Mouse (Mus musculus) heart, adult 2 months (tissue): ENCODE data around the gene Ryr3.

ENCODE experiments used
- CTCF ChIP-seq: fragments of 200-600 bp; IDR thresholded peaks from 2 replicates; pipeline ENCODE4 v1.8.1; 2022; ENCODE audit warnings: antibody characterized with exemption, mild to moderate bottlenecking, moderate library complexity
- EP300 ChIP-seq: fragments of 200-500 bp; IDR thresholded peaks from 2 replicates; pipeline ENCODE4 v1.6.1; 2011; ENCODE audit warnings: low read depth, low read length, control low read depth; ENCODE audit not compliant: insufficient read depth

- TF ChIP-seq EP300 (no peak), CTCF (no peak)
Observed at GRCm38 (mm10) chr2:112727842-112728241, 489.1 kb downstream of the Ryr3 start.
